Comparison of ENCODE assay signal across 9 mouse cellular contexts in the genomic region with DNA sequence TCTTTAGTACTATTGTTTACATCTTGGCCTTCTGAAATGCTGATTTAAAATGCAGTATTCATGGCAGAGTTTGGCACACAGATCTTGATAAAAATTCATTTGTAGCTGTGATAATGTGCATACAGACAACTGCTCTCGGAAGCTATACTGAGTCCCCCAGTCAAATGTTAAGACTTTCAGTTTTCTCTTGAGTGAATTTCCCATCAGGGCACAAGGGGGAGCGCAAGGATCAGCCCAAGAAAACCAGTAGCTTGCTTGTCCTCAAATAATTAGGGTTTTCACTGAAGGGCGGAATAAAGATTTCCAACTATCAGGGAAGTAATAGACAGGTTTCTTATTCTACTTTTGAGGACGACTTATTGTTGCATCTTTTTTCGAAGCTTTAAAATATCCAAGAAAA.
A peak's percentile ranks its signal among the peaks of the same experiment; 100 is the strongest.
DNase-seq lines count a peak whose midpoint lies in the region.
"Had no signal": no experiment of that assay in that cellular context is flagged by ENCODE, and none has a peak within 500 bp of the region (broad histone marks: within the 10 kb centered on the region; RNA-seq: fewer than 3 reads in every experiment).

No protein-coding gene starts in this region.

- no peaks in the 10 kb centered on the region for H3K4me1 ChIP-seq in limb, embryonic 10.5 days
- H3K4me1 ChIP-seq: intestine, embryonic 15.5 days had no signal

- DNase-seq in embryo, embryonic 10.5 days (ENCODE audit: low spot score): peak; percentile 26
- DNase-seq in embryo, embryonic 11 days: no peak
- DNase-seq in 416B (ENCODE audit: low read depth): peak; percentile 6
- DNase-seq in cerebellum, adult 9-11 months: peak; percentile 62
- peak; percentile 30 to 32 for DNase-seq in left cerebral cortex, postnatal 36 days (ENCODE audit: low spot score in 2 of 2)
- no peak for DNase-seq in thymus, postnatal 4 days
- no peak for DNase-seq in limb, embryonic 10.5 days (ENCODE audit: low spot score)
- no peak for DNase-seq in testis, postnatal 14 days (ENCODE audit: low spot score)

- no peak overlapping the region for H3K27ac ChIP-seq in limb, embryonic 10.5 days
- H3K27ac ChIP-seq: intestine, embryonic 15.5 days had no signal

- H3K9me3 ChIP-seq in limb, embryonic 10.5 days (replicated peaks): no peaks in the 10 kb centered on the region
- H3K9me3 ChIP-seq: intestine, embryonic 15.5 days had no signal

- WGBS in limb, embryonic 10.5 days: 72% methylated on average over 5 of the region's 5 CpGs

- no peaks in the 10 kb centered on the region for H3K36me3 ChIP-seq in limb, embryonic 10.5 days
- H3K36me3 ChIP-seq: intestine, embryonic 15.5 days had no signal

- H3K4me3 ChIP-seq in limb, embryonic 10.5 days: no peak overlapping the region
- H3K4me3 ChIP-seq: intestine, embryonic 15.5 days had no signal

- intact Hi-C loops in left cerebral cortex, postnatal 36 days (cut with DNase I): loop anchor here (5.0 kb wide), 1 partner anchor 1183 kb away; no protein-coding TSS in a partner anchor

- H3K27me3 ChIP-seq in limb, embryonic 10.5 days (ENCODE audit: low read depth, poor library complexity, severe bottlenecking): no peaks in the 10 kb centered on the region
- H3K27me3 ChIP-seq: intestine, embryonic 15.5 days had no signal

Comparison
In these comparisons a context has a peak if more than half of its experiments do, and no peak if none do; other contexts are left out.
1. DNase-seq: peak in embryo, embryonic 10.5 days (single experiment), 416B (single experiment), cerebellum, adult 9-11 months (single experiment) and left cerebral cortex, postnatal 36 days (2 of 2); none in embryo, embryonic 11 days (single experiment), thymus, postnatal 4 days (single experiment), limb, embryonic 10.5 days (single experiment) and testis, postnatal 14 days (single experiment).